Mouse (Mus musculus): Measurements from ENCODE around the gene BC025920. TPM values are rescaled to one million over a fixed set of nuclear protein-coding genes. Genes with fewer than 3 reads are reported as not detected.

BC025920 gene
- total and polyA plus RNA-seq, 3 experiments, result 0.40 to 6.8 (median 4.3) TPM

GRCm38 (mm10) chr10:81568381-81569191, 37.5 kb upstream of the BC025920 start:
- peaks cover 23% of the 10 kb centered on the region for H3K27me3 ChIP-seq (ENCODE audit: insufficient read depth, low read length)
- no peaks in the 10 kb centered on the region for H3K9me3 ChIP-seq (replicated peaks)
- DNase-seq (ENCODE audit: low spot score), result no peak
- peaks cover 42% of the 10 kb centered on the region for H3K36me3 ChIP-seq (replicated peaks)
- H3K4me3 ChIP-seq (ENCODE audit: low read depth, low read length), result no peak overlapping the region; the same call in 1 of the 2 replicates
- TF ChIP-seq POLR2AphosphoS5 (IDR thresholded peaks at IDR 0.05; ENCODE audit: insufficient replicate concordance, low read depth, low read length), result no peak
- TF ChIP-seq TAL1 (conservative IDR thresholded peaks at IDR 0.05; ENCODE audit: low read depth, low read length), result no peak
- no peak for TF ChIP-seq GATA2 (IDR thresholded peaks at IDR 0.05; ENCODE audit: borderline replicate concordance, low read depth, low read length)
- no peak for TF ChIP-seq CTCF (IDR thresholded peaks at IDR 0.05; ENCODE audit: low read depth, low read length)
- no peak for TF ChIP-seq GATA1 (IDR thresholded peaks at IDR 0.05; ENCODE audit: borderline replicate concordance, low read length)
- peaks cover 80% of the 10 kb centered on the region for H3K4me1 ChIP-seq (ENCODE audit: insufficient read depth, low read depth, low read length)
- ATAC-seq (ENCODE audit: extremely low read depth, insufficient number of reproducible peaks, low FRiP score, poor library complexity, severe bottlenecking), result no peak

- Histone ChIP-seq H3K9me3 (replicated peaks) (no peaks in the 10 kb centered on the region), H3K27me3 (ENCODE audit: insufficient read depth, low read length) (peaks cover 32% of the 10 kb centered on the region), H3K36me3 (replicated peaks) (peaks cover 32% of the 10 kb centered on the region), H3K4me3 (ENCODE audit: low read depth, low read length) (no peak overlapping the region), H3K4me1 (ENCODE audit: insufficient read depth, low read depth, low read length) (peaks cover 79% of the 10 kb centered on the region)
- ATAC-seq (ENCODE audit: extremely low read depth, insufficient number of reproducible peaks, low FRiP score, poor library complexity, severe bottlenecking) (no peak), DNase-seq (ENCODE audit: low spot score) (no peak)
- TF ChIP-seq GATA2 (IDR thresholded peaks at IDR 0.05; ENCODE audit: borderline replicate concordance, low read depth, low read length) (no peak), POLR2AphosphoS5 (IDR thresholded peaks at IDR 0.05; ENCODE audit: insufficient replicate concordance, low read depth, low read length) (no peak), TAL1 (conservative IDR thresholded peaks at IDR 0.05; ENCODE audit: low read depth, low read length) (no peak), GATA1 (IDR thresholded peaks at IDR 0.05; ENCODE audit: borderline replicate concordance, low read length) (no peak), CTCF (IDR thresholded peaks at IDR 0.05; ENCODE audit: low read depth, low read length) (no peak)
These were observed 36.4 kb upstream of the BC025920 start for GRCm38 (mm10) chr10:81569507-81570237.

GRCm38 (mm10) chr10:81570238-81570800, 35.8 kb upstream of the BC025920 start:
- Histone ChIP-seq H3K27me3 (ENCODE audit: insufficient read depth, low read length) (peaks cover 39% of the 10 kb centered on the region), H3K4me3 (ENCODE audit: low read depth, low read length) (peak overlapping the region; percentile 72), H3K4me1 (ENCODE audit: insufficient read depth, low read depth, low read length) (peaks cover 78% of the 10 kb centered on the region), H3K9me3 (replicated peaks) (no peaks in the 10 kb centered on the region), H3K36me3 (replicated peaks) (peaks cover 25% of the 10 kb centered on the region)
- TF ChIP-seq CTCF (IDR thresholded peaks at IDR 0.05; ENCODE audit: low read depth, low read length), result no peak
- no peak for TF ChIP-seq GATA2 (IDR thresholded peaks at IDR 0.05; ENCODE audit: borderline replicate concordance, low read depth, low read length)
- no peak for TF ChIP-seq TAL1 (conservative IDR thresholded peaks at IDR 0.05; ENCODE audit: low read depth, low read length)
- no peak for TF ChIP-seq POLR2AphosphoS5 (IDR thresholded peaks at IDR 0.05; ENCODE audit: insufficient replicate concordance, low read depth, low read length)
- no peak for TF ChIP-seq GATA1 (IDR thresholded peaks at IDR 0.05; ENCODE audit: borderline replicate concordance, low read length)
- DNase-seq (ENCODE audit: low spot score) (no peak), ATAC-seq (ENCODE audit: extremely low read depth, insufficient number of reproducible peaks, low FRiP score, poor library complexity, severe bottlenecking) (no peak)

- TF ChIP-seq CTCF (IDR thresholded peaks at IDR 0.05; ENCODE audit: low read depth, low read length) (no peak), GATA2 (IDR thresholded peaks at IDR 0.05; ENCODE audit: borderline replicate concordance, low read depth, low read length) (no peak), TAL1 (conservative IDR thresholded peaks at IDR 0.05; ENCODE audit: low read depth, low read length) (no peak), GATA1 (IDR thresholded peaks at IDR 0.05; ENCODE audit: borderline replicate concordance, low read length) (no peak)
- H3K36me3 ChIP-seq (replicated peaks), result peaks cover 19% of the 10 kb centered on the region
- peaks cover 45% of the 10 kb centered on the region for H3K27me3 ChIP-seq (ENCODE audit: insufficient read depth, low read length)
- DNase-seq (ENCODE audit: low spot score) (peak; percentile 69), ATAC-seq (ENCODE audit: extremely low read depth, insufficient number of reproducible peaks, low FRiP score, poor library complexity, severe bottlenecking) (no peak)
- no peaks in the 10 kb centered on the region for H3K9me3 ChIP-seq (replicated peaks)
- H3K4me1 ChIP-seq (ENCODE audit: insufficient read depth, low read depth, low read length), result peaks cover 80% of the 10 kb centered on the region
- H3K4me3 ChIP-seq (ENCODE audit: low read depth, low read length), result peak overlapping the region; percentile 72
These were observed 35.1 kb upstream of the BC025920 start for GRCm38 (mm10) chr10:81570831-81571500.

GRCm38 (mm10) chr10:81571501-81571876, 34.6 kb upstream of the BC025920 start:
- peak; percentile 96 for ATAC-seq (ENCODE audit: extremely low read depth, insufficient number of reproducible peaks, low FRiP score, poor library complexity, severe bottlenecking)
- H3K4me1 ChIP-seq (ENCODE audit: insufficient read depth, low read depth, low read length), result peaks cover 85% of the 10 kb centered on the region
- peak overlapping the region; percentile 72 for H3K4me3 ChIP-seq (ENCODE audit: low read depth, low read length)
- peak; percentile 100 for DNase-seq (ENCODE audit: low spot score)
- no peak for TF ChIP-seq GATA2 (IDR thresholded peaks at IDR 0.05; ENCODE audit: borderline replicate concordance, low read depth, low read length)
- TF ChIP-seq GATA1 (IDR thresholded peaks at IDR 0.05; ENCODE audit: borderline replicate concordance, low read length), result no peak
- TF ChIP-seq CTCF (IDR thresholded peaks at IDR 0.05; ENCODE audit: low read depth, low read length), result no peak
- TF ChIP-seq POLR2AphosphoS5 (IDR thresholded peaks at IDR 0.05; ENCODE audit: insufficient replicate concordance, low read depth, low read length), result no peak
- TF ChIP-seq TAL1 (conservative IDR thresholded peaks at IDR 0.05; ENCODE audit: low read depth, low read length), result no peak
- H3K9me3 ChIP-seq (replicated peaks), result no peaks in the 10 kb centered on the region
- H3K36me3 ChIP-seq (replicated peaks), result peaks cover 13% of the 10 kb centered on the region
- H3K27me3 ChIP-seq (ENCODE audit: insufficient read depth, low read length), result peaks cover 50% of the 10 kb centered on the region
